Mouse (Mus musculus) kidney, adult 2 months (tissue): ENCODE measurements at regions not wholly inside any gene's neighbourhood (a gene's known extent, or its start where the extent isn't known, plus 50 kb on each side); places are given as distances from the start of the nearest gene placed in this dataset.

ENCODE experiments used
- CTCF ChIP-seq: fragments of 200-500 bp; conservative IDR thresholded peaks from 2 replicates; pipeline ENCODE4 v1.5.1; 2011; ENCODE audit warnings: low read depth, mild to moderate bottlenecking, control low read depth, low read length, moderate library complexity, mixed read lengths; ENCODE audit not compliant: insufficient read depth, insufficient read length
- POLR2A ChIP-seq: fragments of 200-500 bp; IDR thresholded peaks from one replicate; pipeline ENCODE4 v1.6.1; 2011; ENCODE audit warnings: low read depth, low read length, control low read depth

DNA sequence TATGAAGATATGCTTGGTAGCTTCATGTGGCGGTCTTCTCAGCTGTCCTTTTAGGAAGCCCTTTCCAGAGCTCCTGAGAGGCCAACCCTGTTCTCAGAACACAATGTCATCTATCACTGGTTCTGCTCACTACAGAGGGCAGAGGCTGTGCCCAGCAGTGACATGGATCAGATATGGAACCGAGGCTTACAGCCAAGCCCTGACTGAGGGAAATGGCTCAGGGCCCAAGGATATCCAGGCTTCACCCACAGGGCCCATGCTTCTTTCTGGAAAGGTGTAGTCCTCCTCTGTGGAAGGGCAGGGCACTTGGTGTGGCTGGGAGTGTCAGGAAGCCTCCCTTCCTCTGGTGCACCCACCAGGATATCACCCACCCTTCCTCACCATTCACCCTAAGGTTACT lies 109.4 kb downstream of the Bms1 start:
- TF ChIP-seq CTCF (no peak), POLR2A (no peak)
